Mouse (Mus musculus) heart, postnatal 0 days (tissue): ENCODE measurements around the gene Syt6. TPM values are rescaled to one million over a fixed set of nuclear protein-coding genes. Genes with fewer than 3 reads are reported as not detected.

Experiments used
- ATAC-seq: fragments of 200-750 bp; cut with Nextera tagmentation; 2 replicates; pipeline ENCODE4 v1.8.0; 2017; ENCODE audit warnings: low read depth, moderate number of reproducible peaks, moderate library complexity; ENCODE audit not compliant: insufficient read depth
- DNase-seq: peaks from one replicate; pipeline ENCODE4 v3.0.0-alpha.2; 2016; ENCODE audit warnings: low spot score
- H3K27ac ChIP-seq: fragments of 300-500 bp; sonication (generic); 2 replicates; pipeline ENCODE4 v1.5.1; 2014; ENCODE audit warnings: low read depth, mild to moderate bottlenecking
- H3K27me3 ChIP-seq: fragments of 300-500 bp; sonication (generic); 2 replicates; pipeline ENCODE4 v1.6.1; 2014; ENCODE audit warnings: low read length, mixed read lengths; ENCODE audit not compliant: control insufficient read depth, insufficient read depth
- H3K36me3 ChIP-seq: fragments of 300-500 bp; sonication (generic); replicated peaks from 2 replicates; pipeline ENCODE4 v1.6.1; 2014; ENCODE audit warnings: low read length, mixed read lengths; ENCODE audit not compliant: control insufficient read depth, insufficient read depth
- H3K4me1 ChIP-seq: fragments of 300-500 bp; sonication (generic); 2 replicates; pipeline ENCODE4 v1.6.1; 2014; ENCODE audit warnings: antibody characterized with exemption; ENCODE audit not compliant: control insufficient read depth, insufficient read depth
- H3K4me2 ChIP-seq: fragments of 300-500 bp; sonication (generic); 2 replicates; pipeline ENCODE4 v1.6.1; 2014; ENCODE audit warnings: low read depth, mild to moderate bottlenecking, low read length, moderate library complexity
- H3K4me3 ChIP-seq: fragments of 300-500 bp; sonication (generic); 2 replicates; pipeline ENCODE4 v1.5.1; 2014; ENCODE audit warnings: low read depth, low read length
- H3K9ac ChIP-seq: fragments of 300-500 bp; sonication (generic); replicated peaks from 2 replicates; pipeline ENCODE4 v1.6.1; 2014; ENCODE audit warnings: low read depth, low read length, mixed read lengths
- H3K9me3 ChIP-seq: fragments of 300-500 bp; sonication (generic); replicated peaks from 2 replicates; pipeline ENCODE4 v1.6.1; 2016; ENCODE audit warnings: low read length; ENCODE audit not compliant: control insufficient read depth
- CTCF ChIP-seq: IDR thresholded peaks from 2 replicates; pipeline ENCODE4 v1.5.1; 2016; ENCODE audit warnings: antibody characterized with exemption, control low read depth, low read depth
- EP300 ChIP-seq: IDR thresholded peaks from 2 replicates; pipeline ENCODE4 v1.6.1; 2016; ENCODE audit warnings: antibody characterized with exemption, low read depth
- WGBS: fragments of 180-500 bp; shearing (Covaris S2); extraction: QIAGEN DNeasy Blood & Tissue Kit; methylation state at CpG from one replicate; pipeline ENCODE4 v1.1.7; 2014; 5-methylcytosine and 5-hydroxymethylcytosine counted together
- polyA plus RNA-seq: library from polyadenylated mRNA; unstranded; fragments of >200 nt; fragmentation: Nextera tagmentation; extraction: Ambion mirVana; gene quantifications from 2 replicates; pipeline ENCODE4 v1.2.1, GENCODE M21; 2015
- total RNA-seq: library from RNA; depleted of rRNA; stranded (reverse); fragments of >200 nt; gene quantifications from 2 replicates; pipeline ENCODE4 v1.2.3, GENCODE M21; 2014; ENCODE audit warnings: low replicate concordance

Syt6 gene
- total and polyA plus RNA-seq, 2 experiments from 2014 or later = not detected

GRCm38 (mm10) chr3:103612636-103613355, 37.8 kb downstream of the Syt6 start:
- no peak overlapping the region for H3K27ac ChIP-seq
- no peak overlapping the region for H3K4me2 ChIP-seq
- 50% methylated on average over 9 of the region's 9 CpGs for WGBS
- no peaks in the 10 kb centered on the region for H3K36me3 ChIP-seq
- no peak for TF ChIP-seq CTCF
- TF ChIP-seq EP300 = no peak
- ATAC-seq (no peak), DNase-seq (no peak)
- H3K9me3 ChIP-seq = no peaks in the 10 kb centered on the region
- H3K9ac ChIP-seq = no peak overlapping the region
- no peak overlapping the region for H3K4me3 ChIP-seq
- no peaks in the 10 kb centered on the region for H3K4me1 ChIP-seq
- H3K27me3 ChIP-seq = no peaks in the 10 kb centered on the region

- no peak for ATAC-seq
- no peak overlapping the region for H3K4me2 ChIP-seq
- TF ChIP-seq EP300 (no peak), CTCF (no peak)
- no peak overlapping the region for H3K4me3 ChIP-seq
- WGBS = 78% methylated on average over 4 of the region's 4 CpGs
- no peaks in the 10 kb centered on the region for H3K36me3 ChIP-seq
- no peak overlapping the region for H3K27ac ChIP-seq
- no peaks in the 10 kb centered on the region for H3K27me3 ChIP-seq
- no peaks in the 10 kb centered on the region for H3K4me1 ChIP-seq
- H3K9me3 ChIP-seq = no peaks in the 10 kb centered on the region
- H3K9ac ChIP-seq = no peak overlapping the region
- DNase-seq = no peak
Observed at GRCm38 (mm10) chr3:103615621-103616020, 40.6 kb downstream of the Syt6 start.

GRCm38 (mm10) chr3:103616981-103617380, 42.0 kb downstream of the Syt6 start:
- no peak for DNase-seq
- Histone ChIP-seq H3K27ac (no peak overlapping the region), H3K4me3 (no peak overlapping the region), H3K9ac (no peak overlapping the region), H3K4me2 (no peak overlapping the region), H3K27me3 (no peaks in the 10 kb centered on the region), H3K9me3 (no peaks in the 10 kb centered on the region), H3K36me3 (no peaks in the 10 kb centered on the region), H3K4me1 (no peaks in the 10 kb centered on the region)
- WGBS = 24% methylated on average over 6 of the region's 6 CpGs
- ATAC-seq = no peak
- TF ChIP-seq CTCF (no peak), EP300 (no peak)

GRCm38 (mm10) chr3:103620101-103620500, 45.1 kb downstream of the Syt6 start:
- Histone ChIP-seq H3K4me1 (peaks cover 5% of the 10 kb centered on the region; the same call in 1 of the 2 replicates), H3K9me3 (no peaks in the 10 kb centered on the region), H3K9ac (no peak overlapping the region), H3K4me3 (no peak overlapping the region), H3K4me2 (no peak overlapping the region), H3K27me3 (no peaks in the 10 kb centered on the region), H3K27ac (no peak overlapping the region), H3K36me3 (no peaks in the 10 kb centered on the region)
- DNase-seq (no peak), ATAC-seq (no peak)
- 61% methylated on average over 11 of the region's 11 CpGs for WGBS
- TF ChIP-seq CTCF (no peak), EP300 (no peak)

- Histone ChIP-seq H3K4me1 (peaks cover 5% of the 10 kb centered on the region; the same call in 1 of the 2 replicates), H3K9me3 (no peaks in the 10 kb centered on the region), H3K9ac (no peak overlapping the region), H3K36me3 (no peaks in the 10 kb centered on the region), H3K4me2 (no peak overlapping the region), H3K27me3 (no peaks in the 10 kb centered on the region), H3K4me3 (no peak overlapping the region), H3K27ac (no peak overlapping the region)
- TF ChIP-seq CTCF = no peak
- no peak for TF ChIP-seq EP300
- 82% methylated on average over 10 of the region's 10 CpGs for WGBS
- ATAC-seq (no peak), DNase-seq (no peak)
Observed at GRCm38 (mm10) chr3:103623893-103624470, 49.0 kb downstream of the Syt6 start.

GRCm38 (mm10) chr3:103624591-103625051, 49.6 kb downstream of the Syt6 start:
- Histone ChIP-seq H3K36me3 (no peaks in the 10 kb centered on the region), H3K4me2 (no peak overlapping the region), H3K4me1 (peaks cover 5% of the 10 kb centered on the region; the same call in 1 of the 2 replicates), H3K4me3 (no peak overlapping the region), H3K27me3 (no peaks in the 10 kb centered on the region), H3K9ac (no peak overlapping the region), H3K27ac (no peak overlapping the region), H3K9me3 (no peaks in the 10 kb centered on the region)
- 16% methylated on average over 5 of the region's 5 CpGs for WGBS
- DNase-seq (no peak), ATAC-seq (0 out of 2 replicates have a peak, but pooled peaks have one; percentile 27)
- no peak for TF ChIP-seq CTCF
- TF ChIP-seq EP300 = no peak
